Mouse (Mus musculus): Measurements from ENCODE around the gene Tex38. TPM values are rescaled to one million over a fixed set of nuclear protein-coding genes. Genes with fewer than 3 reads are reported as not detected.

Tex38 gene
- polyA plus RNA-seq, 1 experiment from 2014 or later = not detected

DNA sequence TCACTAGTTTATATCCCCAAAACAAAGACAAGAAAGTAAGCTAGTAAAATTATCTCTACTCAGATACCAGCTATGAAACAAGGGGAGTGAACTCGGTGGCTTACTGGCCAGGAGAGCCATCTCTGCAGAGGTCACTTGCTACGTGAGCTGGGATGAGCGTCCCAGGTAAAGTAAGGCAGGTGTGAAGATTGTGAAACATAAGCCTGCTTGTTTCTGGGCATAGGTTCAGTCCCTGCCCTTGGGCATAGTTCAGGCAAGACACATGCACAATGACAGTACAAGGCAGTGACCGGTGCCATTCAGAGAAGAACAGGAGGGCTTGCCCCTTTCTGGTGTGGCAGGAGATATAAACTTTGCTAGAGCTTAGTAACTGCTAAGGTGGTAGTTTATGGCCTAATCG, 34.8 kb upstream of the Tex38 start:
- Histone ChIP-seq H3K4me1 (replicated peaks) (peaks cover 7% of the 10 kb centered on the region; the same call in 1 of the 2 replicates), H3K9ac (no peak overlapping the region), H3K27me3 (no peaks in the 10 kb centered on the region), H3K27ac (no peak overlapping the region), H3K4me3 (replicated peaks) (no peak overlapping the region), H3K36me3 (peaks cover 20% of the 10 kb centered on the region; the same call in 1 of the 2 replicates), H3K9me3 (replicated peaks) (no peaks in the 10 kb centered on the region), H3K4me2 (no peak overlapping the region)
- no peak for ATAC-seq (ENCODE audit: low read depth)
- DNase-seq = no peak
- 76% methylated on average over 5 of the region's 5 CpGs for WGBS (ENCODE audit: insufficient replicate concordance)

GRCm38 (mm10) chr4:115812326-115812725, 31.5 kb upstream of the Tex38 start:
- Histone ChIP-seq H3K27me3 (no peaks in the 10 kb centered on the region), H3K36me3 (peaks cover 20% of the 10 kb centered on the region; the same call in 1 of the 2 replicates), H3K4me3 (replicated peaks) (no peak overlapping the region), H3K27ac (no peak overlapping the region), H3K9ac (no peak overlapping the region), H3K9me3 (replicated peaks) (no peaks in the 10 kb centered on the region), H3K4me1 (replicated peaks) (no peaks in the 10 kb centered on the region), H3K4me2 (no peak overlapping the region)
- no peak for ATAC-seq (ENCODE audit: low read depth)
- DNase-seq = no peak
- WGBS (ENCODE audit: insufficient replicate concordance) = 80% methylated on average over 4 of the region's 4 CpGs

GRCm38 (mm10) chr4:115799981-115800380, 19.2 kb upstream of the Tex38 start:
- no peak overlapping the region for H3K27ac ChIP-seq
- H3K9me3 ChIP-seq (replicated peaks) = no peaks in the 10 kb centered on the region
- no peak overlapping the region for H3K4me3 ChIP-seq (replicated peaks)
- ATAC-seq (ENCODE audit: low read depth) (no peak), DNase-seq (no peak)
- 82% methylated on average over 3 of the region's 3 CpGs for WGBS (ENCODE audit: insufficient replicate concordance)
- peaks cover 52% of the 10 kb centered on the region for H3K36me3 ChIP-seq
- H3K27me3 ChIP-seq = no peaks in the 10 kb centered on the region
- no peaks in the 10 kb centered on the region for H3K4me1 ChIP-seq (replicated peaks)
- H3K9ac ChIP-seq = no peak overlapping the region
- H3K4me2 ChIP-seq = no peak overlapping the region

GRCm38 (mm10) chr4:115795360-115795759, 14.5 kb upstream of the Tex38 start:
- H3K36me3 ChIP-seq = peaks cover 59% of the 10 kb centered on the region
- H3K4me1 ChIP-seq (replicated peaks) = no peaks in the 10 kb centered on the region
- no peaks in the 10 kb centered on the region for H3K9me3 ChIP-seq (replicated peaks)
- no peak overlapping the region for H3K9ac ChIP-seq
- H3K27ac ChIP-seq = no peak overlapping the region
- H3K27me3 ChIP-seq = no peaks in the 10 kb centered on the region
- 74% methylated on average over 3 of the region's 3 CpGs for WGBS (ENCODE audit: insufficient replicate concordance)
- ATAC-seq (ENCODE audit: low read depth) (no peak), DNase-seq (no peak)
- no peak overlapping the region for H3K4me2 ChIP-seq
- H3K4me3 ChIP-seq (replicated peaks) = no peak overlapping the region

DNA sequence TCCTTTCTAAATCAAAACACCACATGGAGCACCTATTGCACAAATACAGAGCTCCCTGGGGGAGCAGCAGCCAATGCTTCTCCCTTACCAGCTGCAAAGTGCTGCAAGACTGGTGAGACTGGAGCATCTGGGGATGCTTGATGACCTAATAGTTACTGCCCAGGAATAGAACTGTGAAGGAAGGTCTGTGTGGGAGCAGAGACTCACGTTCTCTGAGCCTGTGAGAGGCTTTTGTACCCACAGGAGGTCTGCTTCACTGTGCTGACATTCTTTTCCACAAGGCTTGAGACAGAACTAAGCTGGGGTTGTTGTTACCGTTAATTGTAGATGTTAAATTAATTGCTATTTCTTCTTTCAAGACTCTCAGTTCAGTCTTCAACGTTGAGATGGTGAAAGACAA, 10.0 kb upstream of the Tex38 start:
- no peak overlapping the region for H3K27ac ChIP-seq
- 77% methylated on average over 3 of the region's 3 CpGs for WGBS (ENCODE audit: insufficient replicate concordance)
- DNase-seq (no peak), ATAC-seq (ENCODE audit: low read depth) (no peak)
- peaks cover 3% of the 10 kb centered on the region for H3K4me1 ChIP-seq (replicated peaks)
- peaks cover 46% of the 10 kb centered on the region for H3K36me3 ChIP-seq
- H3K27me3 ChIP-seq = no peaks in the 10 kb centered on the region
- no peak overlapping the region for H3K4me3 ChIP-seq (replicated peaks)
- H3K4me2 ChIP-seq = no peak overlapping the region
- H3K9ac ChIP-seq = no peak overlapping the region
- no peaks in the 10 kb centered on the region for H3K9me3 ChIP-seq (replicated peaks)

- DNase-seq (peak; percentile 7), ATAC-seq (ENCODE audit: low read depth) (peak; percentile 38)
- Histone ChIP-seq H3K4me3 (replicated peaks) (peak overlapping the region; percentile 86), H3K9me3 (replicated peaks) (no peaks in the 10 kb centered on the region), H3K36me3 (peaks cover 22% of the 10 kb centered on the region), H3K4me2 (peak overlapping the region; percentile 86), H3K27me3 (no peaks in the 10 kb centered on the region), H3K27ac (peak overlapping the region; percentile 78), H3K4me1 (replicated peaks) (peaks cover 22% of the 10 kb centered on the region), H3K9ac (peak overlapping the region; percentile 84)
- WGBS (ENCODE audit: insufficient replicate concordance) = 22% methylated on average over 7 of the region's 7 CpGs
These were observed 4.8 kb upstream of the Tex38 start for GRCm38 (mm10) chr4:115785511-115786034.

DNA sequence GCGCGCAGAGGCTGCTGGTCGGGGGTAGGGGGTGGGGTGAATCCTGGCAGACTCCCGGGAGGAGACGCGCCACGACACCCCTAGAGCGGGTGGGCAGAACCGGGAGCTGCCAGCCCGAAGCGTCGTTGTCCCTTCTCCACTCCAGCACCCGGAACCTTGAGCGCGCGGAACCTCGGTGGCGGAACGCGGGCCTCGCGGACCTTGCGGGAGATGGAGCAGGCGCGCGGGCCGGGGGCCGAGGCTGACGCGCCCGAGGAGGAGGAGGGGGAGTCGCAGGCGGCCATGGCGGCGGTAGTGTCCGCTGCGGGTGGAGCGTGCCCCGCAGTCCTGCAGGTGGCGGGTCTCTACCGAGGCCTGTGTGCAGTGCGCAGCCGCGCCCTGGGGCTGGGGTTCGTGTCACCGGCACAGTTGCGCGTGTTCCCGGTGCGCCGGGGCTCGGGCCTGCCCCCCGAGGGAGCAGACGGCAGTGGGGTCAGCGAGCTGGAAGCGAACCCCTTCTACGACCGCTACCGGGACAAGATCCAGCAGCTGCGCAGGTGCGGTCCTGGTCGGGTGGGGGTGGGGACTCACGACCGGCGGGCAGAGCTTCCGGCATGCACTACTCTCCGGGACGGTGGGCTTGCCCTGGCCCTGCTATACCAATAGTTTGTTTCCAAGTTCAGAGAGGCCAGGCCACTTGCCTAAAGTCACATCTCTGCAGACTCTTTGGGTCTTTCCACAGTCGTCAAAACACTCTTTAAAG, 4.1 kb upstream of the Tex38 start, which contains the start of gene Atpaf1:
Gene Atpaf1, plus strand, starts transcription at position 44 of the 742 bp plus-strand sequence.
- WGBS (ENCODE audit: insufficient replicate concordance) = under 1% methylated on average over 57 of the region's 69 CpGs
- Histone ChIP-seq H3K27ac (peak within 1 kb of the TSS; percentile 78), H3K4me3 (replicated peaks) (peak within 1 kb of the TSS; percentile 86), H3K4me2 (peak within 1 kb of the TSS; percentile 86), H3K27me3 (no peaks in the 10 kb centered on the region), H3K9me3 (replicated peaks) (no peaks in the 10 kb centered on the region), H3K9ac (peak within 1 kb of the TSS; percentile 84), H3K4me1 (replicated peaks) (peaks cover 22% of the 10 kb centered on the region), H3K36me3 (peaks cover 18% of the 10 kb centered on the region)
- DNase-seq = peak; percentile 55
- peak; percentile 78 for ATAC-seq (ENCODE audit: low read depth)

GRCm38 (mm10) chr4:115782026-115782805, 1.4 kb upstream of the Tex38 start:
- Histone ChIP-seq H3K4me2 (no peak overlapping the region), H3K9ac (no peak overlapping the region), H3K4me1 (replicated peaks) (peaks cover 22% of the 10 kb centered on the region), H3K36me3 (no peaks in the 10 kb centered on the region), H3K27me3 (no peaks in the 10 kb centered on the region), H3K9me3 (replicated peaks) (no peaks in the 10 kb centered on the region), H3K4me3 (replicated peaks) (no peak overlapping the region), H3K27ac (no peak overlapping the region)
- no peak for DNase-seq
- no peak for ATAC-seq (ENCODE audit: low read depth)
- 71% methylated on average over 5 of the region's 5 CpGs for WGBS (ENCODE audit: insufficient replicate concordance)

DNA sequence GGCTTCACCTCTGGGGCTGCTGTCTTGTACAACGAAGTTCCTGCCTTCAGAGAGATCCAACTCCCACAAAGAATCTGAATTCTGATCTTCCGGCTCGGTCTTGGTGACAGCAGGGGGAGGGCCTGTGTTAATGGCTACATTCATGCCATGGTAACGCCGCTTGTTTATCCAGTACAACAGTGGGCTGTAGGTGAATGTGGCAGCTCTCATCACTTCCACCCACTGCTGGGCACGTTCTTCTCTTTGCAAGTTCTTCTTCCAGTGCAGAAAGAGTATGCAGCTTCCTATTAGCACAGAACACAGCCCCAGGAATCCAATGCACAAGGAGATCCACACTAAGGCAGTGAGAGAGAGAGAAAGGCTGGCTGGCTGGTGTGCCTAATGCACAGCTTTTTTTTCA, 549 bp downstream of the Tex38 start:
- Histone ChIP-seq H3K36me3 (peaks cover 10% of the 10 kb centered on the region), H3K9ac (no peak overlapping the region), H3K9me3 (replicated peaks) (no peaks in the 10 kb centered on the region), H3K4me3 (replicated peaks) (no peak overlapping the region), H3K4me1 (replicated peaks) (peaks cover 13% of the 10 kb centered on the region), H3K27me3 (no peaks in the 10 kb centered on the region), H3K27ac (no peak overlapping the region), H3K4me2 (no peak overlapping the region)
- no peak for DNase-seq
- WGBS (ENCODE audit: insufficient replicate concordance) = 50% methylated on average over 6 of the region's 6 CpGs
- no peak for ATAC-seq (ENCODE audit: low read depth)

DNA sequence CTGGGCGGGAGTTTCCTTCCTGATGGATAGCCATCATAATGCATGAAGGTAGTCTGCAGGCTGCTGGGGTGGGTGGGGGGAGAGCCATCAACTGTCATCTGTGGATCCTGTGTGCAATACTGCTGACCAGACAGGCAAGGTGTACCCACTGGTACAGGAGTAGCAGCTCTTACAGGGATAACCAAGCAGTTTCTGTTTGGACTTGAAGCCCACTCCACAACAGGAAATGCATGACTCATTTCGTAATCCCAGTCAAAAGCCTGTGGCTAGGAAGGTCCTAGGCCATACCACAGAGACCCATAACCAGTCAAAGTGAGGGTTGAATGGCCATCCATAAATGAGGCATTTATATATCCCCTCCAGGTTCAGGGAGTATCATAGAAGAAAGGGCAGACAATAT, 3.2 kb downstream of the Tex38 start:
- Histone ChIP-seq H3K4me2 (no peak overlapping the region), H3K27me3 (no peaks in the 10 kb centered on the region), H3K27ac (no peak overlapping the region), H3K9me3 (replicated peaks) (no peaks in the 10 kb centered on the region), H3K36me3 (peaks cover 31% of the 10 kb centered on the region), H3K4me3 (replicated peaks) (no peak overlapping the region), H3K4me1 (replicated peaks) (no peaks in the 10 kb centered on the region), H3K9ac (no peak overlapping the region)
- no peak for DNase-seq
- ATAC-seq (ENCODE audit: low read depth) = no peak
- 72% methylated on average over 2 of the region's 2 CpGs for WGBS (ENCODE audit: insufficient replicate concordance)

DNA sequence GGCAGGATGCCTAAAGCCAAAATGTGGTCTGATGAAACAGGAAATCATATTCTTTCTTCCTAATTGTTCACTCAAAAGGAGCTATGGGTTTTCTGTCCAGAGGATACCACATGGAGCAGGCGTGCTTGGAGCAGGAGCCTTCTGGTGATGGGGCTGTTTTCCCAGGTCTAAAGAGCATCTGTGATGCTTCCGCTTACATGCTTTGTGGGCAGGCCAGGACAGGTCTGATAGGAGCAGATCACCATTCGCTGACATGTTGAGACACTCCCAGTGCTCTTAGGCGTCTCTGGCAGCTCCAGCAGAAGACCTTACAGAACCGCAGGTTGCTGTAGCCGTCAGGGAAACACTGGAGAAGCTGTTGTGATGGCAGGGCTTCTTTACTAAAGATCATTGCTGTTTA, 5.8 kb downstream of the Tex38 start:
- WGBS (ENCODE audit: insufficient replicate concordance) = 73% methylated on average over 6 of the region's 6 CpGs
- no peak overlapping the region for H3K4me2 ChIP-seq
- DNase-seq (no peak), ATAC-seq (ENCODE audit: low read depth) (no peak)
- H3K27ac ChIP-seq = no peak overlapping the region
- no peaks in the 10 kb centered on the region for H3K9me3 ChIP-seq (replicated peaks)
- no peaks in the 10 kb centered on the region for H3K4me1 ChIP-seq (replicated peaks)
- no peak overlapping the region for H3K9ac ChIP-seq
- no peak overlapping the region for H3K4me3 ChIP-seq (replicated peaks)
- peaks cover 43% of the 10 kb centered on the region for H3K36me3 ChIP-seq
- no peaks in the 10 kb centered on the region for H3K27me3 ChIP-seq
